Mouse (Mus musculus): ENCODE measurements around the gene OR5BS1P. TPM values are rescaled to one million over a fixed set of nuclear protein-coding genes. Genes with fewer than 3 reads are reported as not detected.
"Not testable (repeated sequence)": the region's sequence is repeated elsewhere in the genome, so short reads cannot be mapped to it uniquely, and the experiment has no call there.

The OR5BS1P gene
- not detected in 2 replicates for polyA plus RNA-seq (2011; ENCODE audit: insufficient read depth, insufficient read length, low replicate concordance, missing spikeins)

- Histone ChIP-seq H3K27ac (ENCODE audit: control insufficient read depth, insufficient read depth, low read depth, low read length, poor library complexity) (no peak within 1 kb of the TSS), H3K4me3 (replicated peaks; ENCODE audit: control insufficient read depth, low read depth, low read length) (no peak within 1 kb of the TSS), H3K4me1 (ENCODE audit: control insufficient read depth, insufficient read depth, low read length) (no peaks in the 10 kb centered on the region)
- WGBS = 86% methylated on average over 4 of the region's 4 CpGs
- TF ChIP-seq CTCF (IDR thresholded peaks at IDR 0.05; ENCODE audit: control insufficient read depth, insufficient read depth, low read length) (no peak), POLR2A (IDR thresholded peaks at IDR 0.05; ENCODE audit: borderline replicate concordance, control insufficient read depth, low read depth, low read length) (no peak)
These were observed at the start of gene OR5BS1P for GRCm38 (mm10) chr15:98469596-98469995. Gene OR5BS1P (plus strand): TSS chr15:98469896.

DNA sequence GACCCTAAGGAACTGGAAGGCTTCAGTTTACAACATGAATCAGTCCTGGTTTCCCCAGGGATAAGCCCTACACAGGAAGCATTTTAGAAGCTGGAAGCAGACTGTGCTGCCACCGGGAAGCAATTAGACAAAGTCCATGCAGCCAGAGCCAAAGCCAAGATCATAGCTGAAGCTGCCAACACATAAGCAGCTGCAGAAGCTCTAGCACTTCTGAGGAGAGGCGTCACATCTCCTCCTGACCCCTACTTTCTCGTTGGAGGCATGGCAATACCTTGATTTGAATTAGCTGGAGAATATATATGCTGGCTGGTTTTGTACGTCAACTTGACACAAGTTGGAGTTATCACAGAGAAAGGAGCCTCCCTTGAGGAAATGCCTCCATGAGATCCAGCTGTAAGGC lies 48.8 kb upstream of the OR5BS1P start:
- Histone ChIP-seq H3K4me3 (replicated peaks; ENCODE audit: control insufficient read depth, low read depth, low read length) (no peak overlapping the region), H3K27ac (ENCODE audit: control insufficient read depth, insufficient read depth, low read depth, low read length, poor library complexity) (no peak overlapping the region), H3K4me1 (ENCODE audit: control insufficient read depth, insufficient read depth, low read length) (no peaks in the 10 kb centered on the region)
- 69% methylated on average over 4 of the region's 4 CpGs for WGBS
- TF ChIP-seq CTCF (IDR thresholded peaks at IDR 0.05; ENCODE audit: control insufficient read depth, insufficient read depth, low read length) (no peak), POLR2A (IDR thresholded peaks at IDR 0.05; ENCODE audit: borderline replicate concordance, control insufficient read depth, low read depth, low read length) (no peak)

GRCm38 (mm10) chr15:98424326-98424725 lies 45.4 kb upstream of the OR5BS1P start:
- Histone ChIP-seq H3K4me3 (replicated peaks; ENCODE audit: control insufficient read depth, low read depth, low read length) (no peak overlapping the region), H3K27ac (ENCODE audit: control insufficient read depth, insufficient read depth, low read depth, low read length, poor library complexity) (no peak overlapping the region), H3K4me1 (ENCODE audit: control insufficient read depth, insufficient read depth, low read length) (no peaks in the 10 kb centered on the region)
- 61% methylated on average over 14 of the region's 14 CpGs for WGBS
- TF ChIP-seq CTCF (IDR thresholded peaks at IDR 0.05; ENCODE audit: control insufficient read depth, insufficient read depth, low read length) (no peak), POLR2A (IDR thresholded peaks at IDR 0.05; ENCODE audit: borderline replicate concordance, control insufficient read depth, low read depth, low read length) (no peak)

DNA sequence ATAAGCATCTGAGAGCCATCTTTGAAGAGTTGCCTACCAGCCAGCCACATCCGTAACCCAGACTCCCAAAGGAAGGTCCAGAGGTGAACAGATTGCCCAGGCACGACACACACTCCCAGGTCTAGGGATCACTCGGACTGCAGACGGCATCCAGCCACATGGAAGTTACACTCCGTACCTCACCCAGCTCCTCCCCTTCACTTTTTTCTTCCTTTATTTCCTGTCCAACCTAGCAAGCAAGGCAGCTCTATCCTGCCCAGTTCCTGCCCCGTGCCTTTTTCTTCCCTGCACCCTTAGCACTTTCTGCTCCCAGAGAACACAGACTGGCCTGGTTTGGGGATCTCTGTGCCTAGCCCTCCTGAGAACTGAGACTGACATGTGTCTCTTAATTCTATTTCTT lies 44.9 kb upstream of the OR5BS1P start:
- TF ChIP-seq CTCF (IDR thresholded peaks at IDR 0.05; ENCODE audit: control insufficient read depth, insufficient read depth, low read length) (no peak), POLR2A (IDR thresholded peaks at IDR 0.05; ENCODE audit: borderline replicate concordance, control insufficient read depth, low read depth, low read length) (no peak)
- no peak overlapping the region for H3K27ac ChIP-seq (ENCODE audit: control insufficient read depth, insufficient read depth, low read depth, low read length, poor library complexity)
- 41% methylated on average over 6 of the region's 6 CpGs for WGBS

GRCm38 (mm10) chr15:98425188-98425587 lies 44.5 kb upstream of the OR5BS1P start:
- Histone ChIP-seq H3K4me1 (ENCODE audit: control insufficient read depth, insufficient read depth, low read length) (no peaks in the 10 kb centered on the region), H3K4me3 (replicated peaks; ENCODE audit: control insufficient read depth, low read depth, low read length) (no peak overlapping the region)

More for the DNA sequence above, 44.9 kb upstream of the OR5BS1P start:
- H3K4me3 ChIP-seq (replicated peaks; ENCODE audit: control insufficient read depth, low read depth, low read length) = no peak overlapping the region
- no peaks in the 10 kb centered on the region for H3K4me1 ChIP-seq (ENCODE audit: control insufficient read depth, insufficient read depth, low read length)

DNA sequence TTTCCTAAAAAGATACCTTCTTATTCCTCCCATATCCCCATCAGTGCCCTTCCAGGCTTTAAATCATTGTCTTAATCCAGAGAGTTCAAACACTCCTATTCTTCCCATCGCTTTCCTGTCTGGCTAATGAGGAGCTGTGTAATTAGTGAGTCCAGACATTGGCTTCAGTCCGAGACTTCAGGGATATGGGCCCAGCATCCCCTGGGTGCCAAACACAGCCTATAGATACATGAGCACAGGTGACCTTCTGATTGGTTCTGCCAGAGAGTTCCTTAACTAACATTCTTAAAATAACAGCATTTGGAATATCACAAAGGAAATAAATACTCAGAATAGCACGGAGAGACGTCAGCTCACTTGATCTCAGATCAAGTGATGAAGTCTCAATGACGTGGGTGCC lies 38.8 kb upstream of the OR5BS1P start, which contains the start of gene Olfr282:
TSS of gene Olfr282 (plus strand) at position 301 of the 400 bp plus-strand sequence.
- H3K4me3 ChIP-seq (replicated peaks; ENCODE audit: control insufficient read depth, low read depth, low read length); H3K4me1 ChIP-seq (ENCODE audit: control insufficient read depth, insufficient read depth, low read length); H3K27ac ChIP-seq (ENCODE audit: control insufficient read depth, insufficient read depth, low read depth, low read length, poor library complexity): not testable (repeated sequence)
- WGBS = 78% methylated on average over 5 of the region's 5 CpGs

More at GRCm38 (mm10) chr15:98425188-98425587, 44.5 kb upstream of the OR5BS1P start:
- TF ChIP-seq POLR2A (IDR thresholded peaks at IDR 0.05; ENCODE audit: borderline replicate concordance, control insufficient read depth, low read depth, low read length) = no peak
- TF ChIP-seq CTCF (IDR thresholded peaks at IDR 0.05; ENCODE audit: control insufficient read depth, insufficient read depth, low read length) = no peak
- WGBS = 72% methylated on average over 7 of the region's 7 CpGs
- H3K27ac ChIP-seq (ENCODE audit: control insufficient read depth, insufficient read depth, low read depth, low read length, poor library complexity) = no peak overlapping the region

DNA sequence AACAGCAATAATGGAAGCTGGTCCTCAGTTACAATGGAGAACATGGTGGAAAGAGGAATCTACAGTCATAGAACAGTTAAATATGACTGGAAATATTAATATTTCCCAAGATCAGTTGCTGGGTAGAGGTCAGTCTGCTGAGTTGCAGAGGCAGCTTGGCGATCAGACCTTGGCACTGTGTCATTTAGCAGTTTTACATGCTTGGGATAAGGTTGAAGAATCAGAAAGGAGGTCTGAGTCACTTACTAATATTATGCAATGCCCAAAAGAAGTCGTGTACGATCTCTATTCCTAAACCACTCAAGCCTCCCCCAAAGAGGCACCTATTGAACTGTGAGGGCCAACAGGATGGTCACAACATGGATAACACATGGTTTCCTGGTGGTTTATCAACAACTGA lies 25.1 kb upstream of the OR5BS1P start:
- H3K4me3 ChIP-seq (replicated peaks; ENCODE audit: control insufficient read depth, low read depth, low read length) = no peak overlapping the region
- WGBS = 61% methylated on average over 3 of the region's 3 CpGs
- H3K27ac ChIP-seq (ENCODE audit: control insufficient read depth, insufficient read depth, low read depth, low read length, poor library complexity) = no peak overlapping the region
- no peak for TF ChIP-seq POLR2A (IDR thresholded peaks at IDR 0.05; ENCODE audit: borderline replicate concordance, control insufficient read depth, low read depth, low read length)
- no peak for TF ChIP-seq CTCF (IDR thresholded peaks at IDR 0.05; ENCODE audit: control insufficient read depth, insufficient read depth, low read length)
- no peaks in the 10 kb centered on the region for H3K4me1 ChIP-seq (ENCODE audit: control insufficient read depth, insufficient read depth, low read length)

DNA sequence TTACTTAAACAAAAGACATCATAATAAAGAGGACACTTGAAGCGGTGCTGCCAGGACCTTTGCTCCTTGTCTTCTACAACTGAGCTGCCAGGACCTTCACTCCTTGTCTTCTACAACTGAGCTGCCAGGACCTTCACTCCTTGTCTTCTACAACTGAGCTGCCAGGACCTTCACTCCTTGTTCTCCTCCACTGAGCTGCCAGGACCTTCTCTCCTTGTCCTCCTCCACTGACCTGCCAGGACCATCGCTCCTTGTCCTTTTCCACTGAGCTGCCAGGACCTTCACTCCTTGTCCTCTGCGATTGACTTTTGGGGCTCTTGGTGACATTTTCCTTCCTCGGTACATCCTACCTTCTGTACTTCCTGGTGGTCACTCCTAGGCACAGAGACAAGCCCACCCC lies 21.2 kb upstream of the OR5BS1P start:
- no peak overlapping the region for H3K4me3 ChIP-seq (replicated peaks; ENCODE audit: control insufficient read depth, low read depth, low read length)
- H3K27ac ChIP-seq (ENCODE audit: control insufficient read depth, insufficient read depth, low read depth, low read length, poor library complexity) = no peak overlapping the region
- 62% methylated on average over 4 of the region's 4 CpGs for WGBS

DNA sequence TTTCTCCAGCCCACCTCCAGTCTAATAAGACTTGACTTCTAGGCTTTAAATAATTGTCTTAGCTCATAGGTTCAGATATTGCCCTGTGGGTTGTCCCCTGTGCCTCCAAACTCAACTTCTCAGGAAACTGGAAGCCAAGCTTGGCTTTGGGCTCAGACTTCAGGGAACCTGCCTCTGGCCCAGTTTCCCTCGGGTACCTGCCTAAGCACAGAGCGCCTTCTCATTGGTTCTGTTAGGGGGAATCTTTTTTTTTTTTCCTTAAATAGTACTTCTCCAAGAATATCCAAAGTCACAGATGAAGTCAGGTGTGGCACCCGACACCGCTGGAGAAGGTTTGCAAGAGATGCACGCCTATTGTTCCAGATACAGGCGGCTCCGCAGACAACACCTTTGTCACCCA lies 17.4 kb upstream of the OR5BS1P start, which contains the start of gene Olfr281:
TSS of gene Olfr281 (plus strand) at position 301 of the 400 bp plus-strand sequence.
- WGBS = 86% methylated on average over 7 of the region's 7 CpGs
- no peak within 1 kb of the TSS for H3K27ac ChIP-seq (ENCODE audit: control insufficient read depth, insufficient read depth, low read depth, low read length, poor library complexity)
- TF ChIP-seq CTCF (IDR thresholded peaks at IDR 0.05; ENCODE audit: control insufficient read depth, insufficient read depth, low read length) (no peak), POLR2A (IDR thresholded peaks at IDR 0.05; ENCODE audit: borderline replicate concordance, control insufficient read depth, low read depth, low read length) (no peak)

More for the DNA sequence above, 21.2 kb upstream of the OR5BS1P start:
- H3K4me1 ChIP-seq (ENCODE audit: control insufficient read depth, insufficient read depth, low read length) = no peaks in the 10 kb centered on the region
- no peak for TF ChIP-seq CTCF (IDR thresholded peaks at IDR 0.05; ENCODE audit: control insufficient read depth, insufficient read depth, low read length)
- no peak for TF ChIP-seq POLR2A (IDR thresholded peaks at IDR 0.05; ENCODE audit: borderline replicate concordance, control insufficient read depth, low read depth, low read length)

More for the DNA sequence above, 17.4 kb upstream of the OR5BS1P start, which contains the start of gene Olfr281:
- Histone ChIP-seq H3K4me1 (ENCODE audit: control insufficient read depth, insufficient read depth, low read length) (no peaks in the 10 kb centered on the region), H3K4me3 (replicated peaks; ENCODE audit: control insufficient read depth, low read depth, low read length) (no peak within 1 kb of the TSS)

Measured in bone marrow, adult 2 months (tissue).